Mouse (Mus musculus): Measurements from ENCODE around the gene Klhl21. TPM values are rescaled to one million over a fixed set of nuclear protein-coding genes. Genes with fewer than 3 reads are reported as not detected.
"Not testable (repeated sequence)": the region's sequence is repeated elsewhere in the genome, so short reads cannot be mapped to it uniquely, and the experiment has no call there.

Klhl21 gene
- polyA plus RNA-seq, 1 experiment from 2014 or later: 10.9 TPM

- ATAC-seq (ENCODE audit: low read depth): peak; percentile 56
- WGBS: 1% methylated on average over 40 of the region's 41 CpGs
- Histone ChIP-seq H3K9me3 (ENCODE audit: control insufficient read depth, low read length) (no peaks in the 10 kb centered on the region), H3K4me2 (ENCODE audit: low read depth, low read length) (peak overlapping the region; percentile 99), H3K4me1 (replicated peaks; ENCODE audit: control insufficient read depth, insufficient read depth, low read length) (peaks cover 36% of the 10 kb centered on the region), H3K9ac (ENCODE audit: low read length) (peak overlapping the region; percentile 80), H3K4me3 (ENCODE audit: low read length) (peak overlapping the region; percentile 78), H3K27me3 (ENCODE audit: control insufficient read depth, insufficient read depth, low read depth, low read length) (no peaks in the 10 kb centered on the region), H3K27ac (ENCODE audit: low read length) (peak overlapping the region; percentile 69), H3K36me3 (ENCODE audit: control insufficient read depth, insufficient read depth, low read length) (peaks cover 12% of the 10 kb centered on the region; the same call in 1 of the 2 replicates)
Measured at GRCm38 (mm10) chr4:152026751-152027508, 18.3 kb downstream of the Klhl21 start.

- Histone ChIP-seq H3K27me3 (ENCODE audit: control insufficient read depth, insufficient read depth, low read depth, low read length) (no peaks in the 10 kb centered on the region), H3K4me1 (replicated peaks; ENCODE audit: control insufficient read depth, insufficient read depth, low read length) (peaks cover 36% of the 10 kb centered on the region), H3K9me3 (ENCODE audit: control insufficient read depth, low read length) (no peaks in the 10 kb centered on the region), H3K4me2 (ENCODE audit: low read depth, low read length) (peak within 1 kb of the TSS; percentile 99), H3K27ac (ENCODE audit: low read length) (peak within 1 kb of the TSS; percentile 69), H3K36me3 (ENCODE audit: control insufficient read depth, insufficient read depth, low read length) (peaks cover 12% of the 10 kb centered on the region; the same call in 1 of the 2 replicates), H3K4me3 (ENCODE audit: low read length) (peak within 1 kb of the TSS; percentile 78), H3K9ac (ENCODE audit: low read length) (peak within 1 kb of the TSS; percentile 80)
- WGBS: under 1% methylated on average over 35 of the region's 35 CpGs
- ATAC-seq (ENCODE audit: low read depth): peak; percentile 98
Measured at GRCm38 (mm10) chr4:152027524-152027923, 18.9 kb downstream of the Klhl21 start, which contains the start of gene Zbtb48. TSS of gene Zbtb48 (minus strand) at chr4:152027671.

GRCm38 (mm10) chr4:152028456-152028855, 19.9 kb downstream of the Klhl21 start:
- H3K9ac ChIP-seq (ENCODE audit: low read length): peak overlapping the region; percentile 59
- peak overlapping the region; percentile 90 for H3K4me2 ChIP-seq (ENCODE audit: low read depth, low read length)
- H3K4me1 ChIP-seq (replicated peaks; ENCODE audit: control insufficient read depth, insufficient read depth, low read length): peaks cover 32% of the 10 kb centered on the region
- peaks cover 5% of the 10 kb centered on the region; the same call in 1 of the 2 replicates for H3K36me3 ChIP-seq (ENCODE audit: control insufficient read depth, insufficient read depth, low read length)
- 61% methylated on average over 15 of the region's 15 CpGs for WGBS
- H3K9me3 ChIP-seq (ENCODE audit: control insufficient read depth, low read length): no peaks in the 10 kb centered on the region
- H3K27me3 ChIP-seq (ENCODE audit: control insufficient read depth, insufficient read depth, low read depth, low read length): no peaks in the 10 kb centered on the region
- no peak for ATAC-seq (ENCODE audit: low read depth)
- H3K4me3 ChIP-seq (ENCODE audit: low read length): peak overlapping the region; percentile 78
- H3K27ac ChIP-seq (ENCODE audit: low read length): no peak overlapping the region

- Histone ChIP-seq H3K4me1 (replicated peaks; ENCODE audit: control insufficient read depth, insufficient read depth, low read length) (peaks cover 32% of the 10 kb centered on the region), H3K27me3 (ENCODE audit: control insufficient read depth, insufficient read depth, low read depth, low read length) (no peaks in the 10 kb centered on the region), H3K36me3 (ENCODE audit: control insufficient read depth, insufficient read depth, low read length) (0 out of 2 replicates have a peak, but pooled peaks cover under 1% of the 10 kb centered on the region), H3K27ac (ENCODE audit: low read length) (no peak overlapping the region), H3K4me3 (ENCODE audit: low read length) (no peak overlapping the region), H3K9me3 (ENCODE audit: control insufficient read depth, low read length) (no peaks in the 10 kb centered on the region), H3K9ac (ENCODE audit: low read length) (no peak overlapping the region), H3K4me2 (ENCODE audit: low read depth, low read length) (no peak overlapping the region)
- WGBS: 34% methylated on average over 5 of the region's 5 CpGs
- no peak for ATAC-seq (ENCODE audit: low read depth)
Measured at GRCm38 (mm10) chr4:152029087-152029486, 20.5 kb downstream of the Klhl21 start.

GRCm38 (mm10) chr4:152029997-152030396, 21.4 kb downstream of the Klhl21 start:
- H3K27ac ChIP-seq (ENCODE audit: low read length): no peak overlapping the region
- H3K4me3 ChIP-seq (ENCODE audit: low read length): no peak overlapping the region
- H3K4me2 ChIP-seq (ENCODE audit: low read depth, low read length): no peak overlapping the region
- 72% methylated on average over 4 of the region's 4 CpGs for WGBS
- H3K36me3 ChIP-seq (ENCODE audit: control insufficient read depth, insufficient read depth, low read length): no peaks in the 10 kb centered on the region
- H3K4me1 ChIP-seq (replicated peaks; ENCODE audit: control insufficient read depth, insufficient read depth, low read length): peaks cover 26% of the 10 kb centered on the region
- no peaks in the 10 kb centered on the region for H3K27me3 ChIP-seq (ENCODE audit: control insufficient read depth, insufficient read depth, low read depth, low read length)
- no peak overlapping the region for H3K9ac ChIP-seq (ENCODE audit: low read length)
- no peak for ATAC-seq (ENCODE audit: low read depth)
- no peaks in the 10 kb centered on the region for H3K9me3 ChIP-seq (ENCODE audit: control insufficient read depth, low read length)

GRCm38 (mm10) chr4:152032922-152033321, 24.3 kb downstream of the Klhl21 start:
- WGBS: 87% methylated on average over 13 of the region's 13 CpGs
- H3K4me3 ChIP-seq (ENCODE audit: low read length): no peak overlapping the region
- no peak overlapping the region for H3K4me2 ChIP-seq (ENCODE audit: low read depth, low read length)
- no peaks in the 10 kb centered on the region for H3K36me3 ChIP-seq (ENCODE audit: control insufficient read depth, insufficient read depth, low read length)
- ATAC-seq (ENCODE audit: low read depth): no peak
- H3K9ac ChIP-seq (ENCODE audit: low read length): no peak overlapping the region
- no peak overlapping the region for H3K27ac ChIP-seq (ENCODE audit: low read length)
- H3K9me3 ChIP-seq (ENCODE audit: control insufficient read depth, low read length): no peaks in the 10 kb centered on the region
- peaks cover 7% of the 10 kb centered on the region for H3K4me1 ChIP-seq (replicated peaks; ENCODE audit: control insufficient read depth, insufficient read depth, low read length)
- H3K27me3 ChIP-seq (ENCODE audit: control insufficient read depth, insufficient read depth, low read depth, low read length): no peaks in the 10 kb centered on the region

- ATAC-seq (ENCODE audit: low read depth); H3K27ac ChIP-seq (ENCODE audit: low read length); H3K27me3 ChIP-seq (ENCODE audit: control insufficient read depth, insufficient read depth, low read depth, low read length); H3K9ac ChIP-seq (ENCODE audit: low read length); H3K4me3 ChIP-seq (ENCODE audit: low read length); H3K4me1 ChIP-seq (replicated peaks; ENCODE audit: control insufficient read depth, insufficient read depth, low read length); H3K36me3 ChIP-seq (ENCODE audit: control insufficient read depth, insufficient read depth, low read length); H3K9me3 ChIP-seq (ENCODE audit: control insufficient read depth, low read length); H3K4me2 ChIP-seq (ENCODE audit: low read depth, low read length): not testable (repeated sequence)
- 83% methylated on average over 6 of the region's 6 CpGs for WGBS
Measured at GRCm38 (mm10) chr4:152036464-152036863, 27.9 kb downstream of the Klhl21 start.

- Histone ChIP-seq H3K27ac (ENCODE audit: low read length) (no peak within 1 kb of the TSS), H3K36me3 (ENCODE audit: control insufficient read depth, insufficient read depth, low read length) (peaks cover 21% of the 10 kb centered on the region), H3K9me3 (ENCODE audit: control insufficient read depth, low read length) (no peaks in the 10 kb centered on the region), H3K4me2 (ENCODE audit: low read depth, low read length) (peak within 1 kb of the TSS; percentile 94), H3K9ac (ENCODE audit: low read length) (peak within 1 kb of the TSS; percentile 93), H3K27me3 (ENCODE audit: control insufficient read depth, insufficient read depth, low read depth, low read length) (no peaks in the 10 kb centered on the region), H3K4me1 (replicated peaks; ENCODE audit: control insufficient read depth, insufficient read depth, low read length) (peaks cover 8% of the 10 kb centered on the region), H3K4me3 (ENCODE audit: low read length) (peak within 1 kb of the TSS; percentile 100)
- no peak for ATAC-seq (ENCODE audit: low read depth)
- WGBS: 36% methylated on average over 10 of the region's 10 CpGs
Measured at GRCm38 (mm10) chr4:152038225-152038984, 29.8 kb downstream of the Klhl21 start, which contains the start of gene Tas1r1. TSS of gene Tas1r1 (minus strand) at chr4:152038568.

All from lung, embryonic 16.5 days (tissue).